Mouse (Mus musculus): ENCODE measurements around the gene Clcn2. TPM values are rescaled to one million over a fixed set of nuclear protein-coding genes. Genes with fewer than 3 reads are reported as not detected.

Gene Clcn2
- polyA plus RNA-seq, 1 experiment from 2014 or later = 14.3 TPM

GRCm38 (mm10) chr16:20712889-20713288 lies 4.7 kb downstream of the Clcn2 start:
- no peaks in the 10 kb centered on the region for H3K27me3 ChIP-seq
- in situ Hi-C loops (cut with MboI; ENCODE audit: low pct_unique_long_range_greater_than_20kb) = loop anchor here (25.0 kb wide), 1 partner anchor 1549 kb away; the partner anchor contains the start of gene Tra2b
- POLR2A ChIA-PET = no interaction called here
- DNase-seq (ENCODE audit: low read depth, low spot score) (no peak), ATAC-seq (no peak)
- CTCF ChIA-PET = interaction anchor here (1.1 kb wide), 1 partner anchor 9 kb away, joined by 3 read pairs; no protein-coding TSS in a partner anchor
- no peak for TF ChIP-seq CTCF (IDR thresholded peaks at IDR 0.05)

DNA sequence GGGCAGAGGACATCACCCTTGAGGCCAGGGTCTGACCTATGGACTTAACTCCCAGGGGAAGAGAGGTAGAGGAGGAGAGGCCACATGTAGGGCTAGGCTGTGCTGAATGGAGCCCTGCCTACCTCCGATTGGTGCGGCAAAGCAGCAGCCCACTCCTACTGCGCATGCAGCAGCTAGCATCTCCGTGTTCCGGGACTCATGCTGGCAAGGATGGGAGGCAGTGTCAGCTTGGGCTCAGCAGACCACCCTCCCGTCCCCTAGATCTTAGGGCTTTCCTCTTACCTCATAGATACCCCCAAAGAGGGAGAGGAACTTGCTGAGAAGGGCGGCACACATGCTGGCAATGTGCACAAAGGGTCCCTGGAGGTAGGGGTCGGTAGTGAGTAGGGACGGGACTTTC lies 5.4 kb downstream of the Clcn2 start:
- ChIA-PET POLR2A (no interaction called here), CTCF (interaction anchor here (1.1 kb wide), 1 partner anchor 9 kb away, joined by 3 read pairs; no protein-coding TSS in a partner anchor)
- in situ Hi-C loops (cut with MboI; ENCODE audit: low pct_unique_long_range_greater_than_20kb) = loop anchor here (25.0 kb wide), 1 partner anchor 1550 kb away; the partner anchor contains the start of gene Tra2b
- DNase-seq (ENCODE audit: low read depth, low spot score) = no peak
- H3K27me3 ChIP-seq = no peaks in the 10 kb centered on the region
- TF ChIP-seq CTCF (IDR thresholded peaks at IDR 0.05) = no peak
- no peak for ATAC-seq

DNA sequence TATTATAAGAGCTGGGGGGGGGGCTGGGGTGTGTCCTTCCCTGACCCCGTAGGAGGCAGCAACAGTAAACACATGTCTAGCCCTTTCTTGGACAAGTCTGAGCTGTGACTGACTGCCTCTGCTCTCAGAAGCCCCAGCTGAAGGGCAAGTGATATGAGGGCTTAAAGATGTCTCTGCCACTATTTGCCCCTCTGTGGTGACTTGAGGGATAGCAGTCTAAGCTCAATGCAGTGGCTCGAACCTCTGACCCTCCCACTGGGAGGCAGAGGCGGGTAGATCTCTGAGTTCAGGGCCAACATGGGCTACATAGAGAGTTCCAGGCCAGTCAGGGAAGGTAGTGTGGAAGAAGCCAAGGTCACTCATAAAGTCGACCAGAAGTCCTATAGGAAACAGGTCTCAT lies 6.7 kb downstream of the Clcn2 start:
- in situ Hi-C loops (cut with MboI; ENCODE audit: low pct_unique_long_range_greater_than_20kb) = loop anchor here (25.0 kb wide), 1 partner anchor 1551 kb away; the partner anchor contains the start of gene Tra2b
- DNase-seq (ENCODE audit: low read depth, low spot score) = no peak
- ChIA-PET CTCF (interaction anchor here (1.1 to 1.7 kb wide), 4 partner anchors 28 to 52 kb away, joined by 3 to 6 read pairs (median 4); no protein-coding TSS in a partner anchor), POLR2A (interaction anchor here (0.6 kb wide), 1 partner anchor 621 kb away, joined by 4 read pairs; no protein-coding TSS in a partner anchor)
- no peaks in the 10 kb centered on the region for H3K27me3 ChIP-seq
- ATAC-seq = no peak
- no peak for TF ChIP-seq CTCF (IDR thresholded peaks at IDR 0.05)

DNA sequence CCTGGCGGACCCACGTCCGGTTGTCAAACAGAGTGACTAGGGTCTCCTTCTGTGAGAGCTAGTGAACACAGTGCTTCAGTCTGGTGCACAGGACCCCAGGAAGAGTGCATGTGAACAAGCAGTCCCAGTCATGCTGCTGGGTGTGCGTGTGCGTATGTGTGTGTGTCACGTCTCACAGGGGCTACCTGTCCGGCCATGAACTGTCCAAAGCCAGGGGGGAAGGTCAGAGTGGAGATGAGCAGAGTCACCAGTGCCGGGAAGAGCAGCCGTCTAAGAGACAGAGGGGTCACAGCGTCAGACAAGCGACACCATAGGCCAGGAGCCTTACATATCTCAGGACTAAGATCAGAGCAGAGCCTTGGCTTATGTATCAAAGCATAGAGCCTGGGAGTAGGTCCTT lies 7.2 kb downstream of the Clcn2 start:
- in situ Hi-C loops (cut with MboI; ENCODE audit: low pct_unique_long_range_greater_than_20kb) = loop anchor here (25.0 kb wide), 1 partner anchor 1552 kb away; the partner anchor contains the start of gene Tra2b
- no peak for DNase-seq (ENCODE audit: low read depth, low spot score)
- POLR2A ChIA-PET = interaction anchor here (0.5 kb wide), 1 partner anchor 928 kb away, joined by 4 read pairs; no protein-coding TSS in a partner anchor
- H3K27me3 ChIP-seq = no peaks in the 10 kb centered on the region
- no peak for TF ChIP-seq CTCF (IDR thresholded peaks at IDR 0.05)
- no peak for ATAC-seq
- CTCF ChIA-PET = interaction anchor here (1.1 to 2.1 kb wide), 5 partner anchors 12 to 53 kb away, joined by 3 to 8 read pairs (median 5); no protein-coding TSS in a partner anchor

- POLR2A ChIA-PET = no interaction called here
- no peak for ATAC-seq
- TF ChIP-seq CTCF (IDR thresholded peaks at IDR 0.05) = no peak
- CTCF ChIA-PET = interaction anchor here (0.8 to 2.1 kb wide), 6 partner anchors 11 to 56 kb away, joined by 3 to 8 read pairs (median 4); no protein-coding TSS in a partner anchor
- no peak for DNase-seq (ENCODE audit: low read depth, low spot score)
- no peaks in the 10 kb centered on the region for H3K27me3 ChIP-seq
- in situ Hi-C loops (cut with MboI; ENCODE audit: low pct_unique_long_range_greater_than_20kb) = loop anchor here (25.0 kb wide), 1 partner anchor 1553 kb away; the partner anchor contains the start of gene Tra2b
These were observed 8.4 kb downstream of the Clcn2 start for GRCm38 (mm10) chr16:20708939-20709734.

- in situ Hi-C loops (cut with MboI; ENCODE audit: low pct_unique_long_range_greater_than_20kb) = loop anchor here (25.0 kb wide), 1 partner anchor 1554 kb away; the partner anchor contains the start of gene Tra2b
- no peak for ATAC-seq
- POLR2A ChIA-PET = no interaction called here
- TF ChIP-seq CTCF (IDR thresholded peaks at IDR 0.05) = no peak
- CTCF ChIA-PET = interaction anchor here (0.8 to 2.1 kb wide), 3 partner anchors 10 to 56 kb away, joined by 3 to 8 read pairs (median 4); no protein-coding TSS in a partner anchor
- no peak for DNase-seq (ENCODE audit: low read depth, low spot score)
- H3K27me3 ChIP-seq = no peaks in the 10 kb centered on the region
These were observed 9.2 kb downstream of the Clcn2 start for GRCm38 (mm10) chr16:20708220-20708938.

DNA sequence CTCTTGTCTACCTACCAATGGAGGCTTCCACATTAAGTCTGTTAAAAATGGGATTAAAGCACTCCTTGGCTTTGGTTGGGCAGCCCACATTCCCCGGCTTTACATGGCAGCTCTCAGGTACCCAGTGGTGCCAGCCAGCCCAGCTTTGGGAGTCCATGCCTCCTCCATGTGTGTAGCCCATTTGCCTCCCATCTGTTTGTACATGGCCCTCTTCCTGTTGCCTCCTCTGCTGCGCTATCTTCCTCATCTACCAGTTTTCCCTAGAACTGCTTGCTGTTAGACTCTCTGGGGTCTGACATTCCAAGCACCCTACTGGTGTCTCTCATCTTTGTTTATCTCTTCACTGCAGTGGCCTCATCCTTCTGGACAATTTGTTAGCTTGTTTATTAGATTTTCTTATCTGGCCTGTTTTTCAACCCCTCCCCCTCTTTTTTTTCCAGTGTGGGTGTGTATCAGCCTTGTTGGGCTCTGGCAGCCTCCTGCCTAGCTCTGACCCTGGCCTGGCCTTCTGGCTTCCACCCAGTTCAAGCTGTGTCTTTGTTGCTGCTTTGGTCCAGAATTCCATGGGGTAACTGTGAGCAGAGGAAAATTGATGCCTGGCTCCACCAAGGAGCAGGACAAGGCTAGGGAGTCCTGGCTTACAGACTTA lies 11.0 kb downstream of the Clcn2 start:
- no peak for ATAC-seq
- no peak for TF ChIP-seq CTCF (IDR thresholded peaks at IDR 0.05)
- H3K27me3 ChIP-seq = no peaks in the 10 kb centered on the region
- DNase-seq (ENCODE audit: low read depth, low spot score) = no peak
- ChIA-PET CTCF (no interaction called here), POLR2A (interaction anchor here (0.5 kb wide), 1 partner anchor 12 kb away, joined by 3 read pairs; no protein-coding TSS in a partner anchor)
- in situ Hi-C loops (cut with MboI; ENCODE audit: low pct_unique_long_range_greater_than_20kb) = loop anchor here (25.0 kb wide), 1 partner anchor 1556 kb away; the partner anchor contains the start of gene Tra2b

- TF ChIP-seq CTCF (IDR thresholded peaks at IDR 0.05) = no peak
- in situ Hi-C loops (cut with MboI; ENCODE audit: low pct_unique_long_range_greater_than_20kb) = loop anchor here (25.0 kb wide), 1 partner anchor 1557 kb away; the partner anchor contains the start of gene Tra2b
- POLR2A ChIA-PET = interaction anchor here (0.5 kb wide), 1 partner anchor 12 kb away, joined by 3 read pairs; no protein-coding TSS in a partner anchor
- CTCF ChIA-PET = no interaction called here
- no peaks in the 10 kb centered on the region for H3K27me3 ChIP-seq
- DNase-seq (ENCODE audit: low read depth, low spot score) (no peak), ATAC-seq (no peak)
These were observed 11.8 kb downstream of the Clcn2 start for GRCm38 (mm10) chr16:20705786-20706185.

DNA sequence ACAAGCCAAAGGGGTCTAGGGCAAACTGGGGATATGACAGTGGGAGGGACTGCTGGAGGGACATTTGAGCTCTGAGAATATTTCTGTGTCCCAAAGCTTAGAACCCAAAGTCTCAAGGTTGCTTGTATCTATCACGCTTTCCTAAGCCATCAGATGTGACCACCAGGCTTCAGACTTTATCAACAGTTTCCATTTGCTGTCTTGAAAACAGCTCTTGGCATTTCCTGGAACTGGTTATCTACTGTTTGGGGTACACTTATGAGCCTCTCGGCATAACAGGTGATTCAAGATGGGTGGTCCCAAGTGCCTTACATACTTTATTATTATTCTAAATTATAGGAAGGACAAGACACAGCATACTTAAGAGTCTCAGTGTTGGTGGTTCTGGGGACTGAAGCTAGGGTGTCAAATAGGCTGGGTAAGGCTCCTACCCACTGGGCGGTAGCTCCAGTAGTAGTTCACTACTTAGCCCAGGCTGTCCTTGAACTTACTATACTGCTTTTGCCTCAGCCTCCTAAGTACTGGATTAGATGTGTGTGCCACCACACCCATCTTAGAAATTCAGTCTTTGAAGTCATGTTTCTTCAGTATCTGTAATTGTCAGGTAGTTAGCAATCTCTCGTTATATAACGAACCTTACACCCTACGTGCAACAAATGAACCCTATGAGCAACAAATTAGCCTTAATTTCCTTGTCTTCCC lies 13.7 kb downstream of the Clcn2 start:
- ATAC-seq = no peak
- CTCF ChIA-PET = interaction anchor here (1.0 to 1.3 kb wide), 2 partner anchors 9 to 14 kb away, joined by 3 read pairs; partner anchors contain the start of genes Clcn2 and Polr2h
- POLR2A ChIA-PET = interaction anchor here (1.8 kb wide), 1 partner anchor 12 kb away, joined by 6 read pairs; no protein-coding TSS in a partner anchor

More for the DNA sequence above, 13.7 kb downstream of the Clcn2 start:
- H3K27me3 ChIP-seq = no peaks in the 10 kb centered on the region
- no peak for TF ChIP-seq CTCF (IDR thresholded peaks at IDR 0.05)
- no peak for DNase-seq (ENCODE audit: low read depth, low spot score)
- in situ Hi-C loops (cut with MboI; ENCODE audit: low pct_unique_long_range_greater_than_20kb) = loop anchor here (25.0 kb wide), 1 partner anchor 1558 kb away; the partner anchor contains the start of gene Tra2b
